Mouse (Mus musculus): Measurements from ENCODE around the gene Olfr1026. TPM values are rescaled to one million over a fixed set of nuclear protein-coding genes. Genes with fewer than 3 reads are reported as not detected.

The Olfr1026 gene
- not detected in 2 replicates for polyA plus RNA-seq (2014; fragmentation: Nextera tagmentation; extraction: Ambion mirVana)

- no peak for DNase-seq
- H3K4me2 ChIP-seq (ENCODE audit: low read length) = no peak within 1 kb of the TSS
- 91% methylated on average over 3 of the region's 3 CpGs for WGBS
Observed at GRCm38 (mm10) chr2:85921258-85921657, at the start of gene Olfr1026. TSS of gene Olfr1026 (plus strand) at chr2:85921558.

DNA sequence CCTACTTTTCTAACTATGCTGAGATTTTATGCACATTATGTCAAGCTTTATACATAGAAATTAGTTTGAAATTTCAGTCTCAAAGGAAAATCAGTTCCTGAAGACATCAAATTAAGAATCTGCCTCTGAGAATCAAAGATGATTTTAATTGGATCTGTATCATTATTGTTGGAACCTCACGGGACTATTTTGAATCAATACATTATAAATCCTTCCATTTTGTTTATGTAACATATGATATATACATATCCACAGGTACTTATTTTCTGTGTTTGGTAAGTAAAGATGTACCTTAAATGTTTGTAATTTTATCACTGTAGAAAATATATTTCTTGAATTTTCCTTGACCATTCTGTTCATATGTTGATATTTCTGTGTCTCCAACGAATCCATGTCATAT, 36.0 kb upstream of the Olfr1026 start, which contains the start of gene Olfr1023:
Gene Olfr1023, plus strand, starts transcription at position 301 of the 400 bp plus-strand sequence.
- Histone ChIP-seq H3K27me3 (ENCODE audit: control insufficient read depth, insufficient read depth, low read length) (no peaks in the 10 kb centered on the region), H3K9me3 (ENCODE audit: control insufficient read depth, low read length) (no peaks in the 10 kb centered on the region), H3K4me1 (ENCODE audit: control insufficient read depth, insufficient read depth, low read length) (no peaks in the 10 kb centered on the region), H3K9ac (replicated peaks; ENCODE audit: low read length) (no peak within 1 kb of the TSS), H3K4me2 (ENCODE audit: low read length) (no peak within 1 kb of the TSS), H3K27ac (replicated peaks; ENCODE audit: low read depth, low read length) (no peak within 1 kb of the TSS), H3K4me3 (replicated peaks; ENCODE audit: low read depth, low read length) (no peak within 1 kb of the TSS), H3K36me3 (ENCODE audit: control insufficient read depth, insufficient read depth, low read length) (no peaks in the 10 kb centered on the region)
- WGBS = 80% methylated on average over 2 of the region's 2 CpGs
- DNase-seq (no peak), ATAC-seq (ENCODE audit: low FRiP score, low TSS enrichment) (no peak)

More at GRCm38 (mm10) chr2:85921258-85921657, at the start of gene Olfr1026:
- Histone ChIP-seq H3K27me3 (ENCODE audit: control insufficient read depth, insufficient read depth, low read length) (no peaks in the 10 kb centered on the region), H3K36me3 (ENCODE audit: control insufficient read depth, insufficient read depth, low read length) (no peaks in the 10 kb centered on the region), H3K27ac (replicated peaks; ENCODE audit: low read depth, low read length) (no peak within 1 kb of the TSS), H3K4me3 (replicated peaks; ENCODE audit: low read depth, low read length) (no peak within 1 kb of the TSS), H3K4me1 (ENCODE audit: control insufficient read depth, insufficient read depth, low read length) (no peaks in the 10 kb centered on the region), H3K9me3 (ENCODE audit: control insufficient read depth, low read length) (no peaks in the 10 kb centered on the region), H3K9ac (replicated peaks; ENCODE audit: low read length) (no peak within 1 kb of the TSS)
- no peak for ATAC-seq (ENCODE audit: low FRiP score, low TSS enrichment)

DNA sequence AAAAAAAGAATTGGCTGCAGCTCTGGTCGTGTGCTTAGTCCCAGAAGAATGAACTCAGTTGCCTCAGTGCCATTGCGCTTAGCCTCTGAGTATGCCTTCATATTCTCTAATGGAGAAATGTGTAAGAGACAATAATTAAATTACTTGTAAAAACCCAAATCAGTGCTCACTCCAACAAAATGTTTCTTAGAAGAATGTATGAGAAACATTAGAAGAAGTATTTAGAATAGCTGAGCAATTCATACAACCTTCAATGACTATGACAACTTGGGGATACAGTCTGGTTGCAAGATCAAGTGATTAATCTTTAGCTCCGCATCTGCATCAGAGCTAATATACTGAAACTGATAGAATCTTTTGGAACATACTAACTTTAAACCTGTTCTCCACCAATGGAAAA, 16.4 kb upstream of the Olfr1026 start, which contains the start of gene Olfr1024:
Gene Olfr1024, minus strand, starts transcription at position 101 of the 400 bp plus-strand sequence.
- WGBS = 86% methylated on average over 3 of the region's 3 CpGs
- ATAC-seq (ENCODE audit: low FRiP score, low TSS enrichment) = no peak
- no peak within 1 kb of the TSS for H3K9ac ChIP-seq (replicated peaks; ENCODE audit: low read length)
- H3K4me2 ChIP-seq (ENCODE audit: low read length) = no peak within 1 kb of the TSS
- DNase-seq = no peak
- no peak within 1 kb of the TSS for H3K4me3 ChIP-seq (replicated peaks; ENCODE audit: low read depth, low read length)
- H3K27me3 ChIP-seq (ENCODE audit: control insufficient read depth, insufficient read depth, low read length) = no peaks in the 10 kb centered on the region
- no peaks in the 10 kb centered on the region for H3K36me3 ChIP-seq (ENCODE audit: control insufficient read depth, insufficient read depth, low read length)
- no peak within 1 kb of the TSS for H3K27ac ChIP-seq (replicated peaks; ENCODE audit: low read depth, low read length)
- H3K9me3 ChIP-seq (ENCODE audit: control insufficient read depth, low read length) = peaks cover 3% of the 10 kb centered on the region; the same call in 1 of the 2 replicates
- no peaks in the 10 kb centered on the region for H3K4me1 ChIP-seq (ENCODE audit: control insufficient read depth, insufficient read depth, low read length)

GRCm38 (mm10) chr2:85913197-85913596, 8.2 kb upstream of the Olfr1026 start:
- Histone ChIP-seq H3K36me3 (ENCODE audit: control insufficient read depth, insufficient read depth, low read length) (no peaks in the 10 kb centered on the region), H3K4me3 (replicated peaks; ENCODE audit: low read depth, low read length) (no peak overlapping the region), H3K4me1 (ENCODE audit: control insufficient read depth, insufficient read depth, low read length) (no peaks in the 10 kb centered on the region), H3K9ac (replicated peaks; ENCODE audit: low read length) (no peak overlapping the region), H3K27ac (replicated peaks; ENCODE audit: low read depth, low read length) (no peak overlapping the region), H3K4me2 (ENCODE audit: low read length) (no peak overlapping the region), H3K27me3 (ENCODE audit: control insufficient read depth, insufficient read depth, low read length) (no peaks in the 10 kb centered on the region), H3K9me3 (ENCODE audit: control insufficient read depth, low read length) (no peaks in the 10 kb centered on the region)
- no peak for ATAC-seq (ENCODE audit: low FRiP score, low TSS enrichment)
- no peak for DNase-seq

DNA sequence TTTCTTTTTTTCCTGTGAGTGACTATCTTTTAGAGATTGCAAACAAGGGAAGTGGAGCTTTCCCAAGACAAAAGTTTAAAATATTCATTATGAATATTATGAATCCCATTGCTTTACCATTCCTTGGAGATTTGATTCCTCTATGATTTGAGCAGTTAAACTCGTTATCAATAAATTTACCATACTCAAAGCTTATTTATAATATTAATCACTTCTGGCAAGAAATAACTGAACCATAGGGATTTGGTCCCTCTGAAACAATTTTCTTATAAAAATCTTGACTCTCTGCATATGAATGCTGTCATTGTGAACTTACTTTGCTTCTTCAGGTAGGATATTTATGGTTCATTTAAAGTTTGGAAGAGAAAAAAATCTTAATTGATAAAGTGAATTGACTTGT, 6.5 kb upstream of the Olfr1026 start, which contains the start of gene Olfr1025-ps1:
Gene Olfr1025-ps1, plus strand, starts transcription at position 301 of the 400 bp plus-strand sequence.
- Histone ChIP-seq H3K36me3 (ENCODE audit: control insufficient read depth, insufficient read depth, low read length) (no peaks in the 10 kb centered on the region), H3K9me3 (ENCODE audit: control insufficient read depth, low read length) (no peaks in the 10 kb centered on the region), H3K4me1 (ENCODE audit: control insufficient read depth, insufficient read depth, low read length) (no peaks in the 10 kb centered on the region), H3K27me3 (ENCODE audit: control insufficient read depth, insufficient read depth, low read length) (no peaks in the 10 kb centered on the region), H3K4me2 (ENCODE audit: low read length) (no peak within 1 kb of the TSS), H3K9ac (replicated peaks; ENCODE audit: low read length) (no peak within 1 kb of the TSS), H3K4me3 (replicated peaks; ENCODE audit: low read depth, low read length) (no peak within 1 kb of the TSS), H3K27ac (replicated peaks; ENCODE audit: low read depth, low read length) (no peak within 1 kb of the TSS)
- WGBS = 61% methylated on average over 1 of the region's 1 CpGs
- no peak for DNase-seq
- ATAC-seq (ENCODE audit: low FRiP score, low TSS enrichment) = no peak

GRCm38 (mm10) chr2:85950137-85950536, 28.8 kb downstream of the Olfr1026 start, which contains the start of gene Olfr1028:
TSS of gene Olfr1028 (plus strand) at chr2:85950437.
- no peak for ATAC-seq (ENCODE audit: low FRiP score, low TSS enrichment)
- DNase-seq = no peak
- no peaks in the 10 kb centered on the region for H3K9me3 ChIP-seq (ENCODE audit: control insufficient read depth, low read length)
- H3K36me3 ChIP-seq (ENCODE audit: control insufficient read depth, insufficient read depth, low read length) = no peaks in the 10 kb centered on the region
- H3K4me3 ChIP-seq (replicated peaks; ENCODE audit: low read depth, low read length) = no peak within 1 kb of the TSS
- H3K9ac ChIP-seq (replicated peaks; ENCODE audit: low read length) = no peak within 1 kb of the TSS
- H3K27me3 ChIP-seq (ENCODE audit: control insufficient read depth, insufficient read depth, low read length) = no peaks in the 10 kb centered on the region
- no peak within 1 kb of the TSS for H3K4me2 ChIP-seq (ENCODE audit: low read length)
- no peaks in the 10 kb centered on the region for H3K4me1 ChIP-seq (ENCODE audit: control insufficient read depth, insufficient read depth, low read length)
- H3K27ac ChIP-seq (replicated peaks; ENCODE audit: low read depth, low read length) = no peak within 1 kb of the TSS
- 80% methylated on average over 1 of the region's 1 CpGs for WGBS

DNA sequence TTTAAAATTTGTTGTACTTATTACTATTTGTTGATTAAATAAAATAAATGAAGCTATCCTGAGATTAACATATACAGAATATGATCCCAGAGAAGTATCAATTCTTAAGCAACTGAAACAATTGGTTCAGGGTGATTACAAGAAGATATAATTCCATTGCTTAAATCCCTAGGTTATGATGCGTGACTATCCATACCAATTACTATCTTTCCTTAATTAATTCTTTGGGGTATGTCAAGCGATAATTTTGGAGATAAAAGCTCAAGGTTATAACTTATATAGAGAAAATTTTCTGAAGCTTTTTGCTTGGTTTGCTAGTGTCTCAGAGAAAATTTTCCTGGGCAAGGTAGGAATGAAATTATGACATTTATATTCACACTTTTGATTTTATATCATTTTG, 52.2 kb downstream of the Olfr1026 start, which contains the start of gene Olfr1029:
Gene Olfr1029, plus strand, starts transcription at position 301 of the 400 bp plus-strand sequence.
- WGBS = 88% methylated on average over 2 of the region's 2 CpGs
- H3K4me2 ChIP-seq (ENCODE audit: low read length) = no peak within 1 kb of the TSS
- no peak within 1 kb of the TSS for H3K27ac ChIP-seq (replicated peaks; ENCODE audit: low read depth, low read length)
- H3K9me3 ChIP-seq (ENCODE audit: control insufficient read depth, low read length) = no peaks in the 10 kb centered on the region
- DNase-seq (no peak), ATAC-seq (ENCODE audit: low FRiP score, low TSS enrichment) (no peak)
- H3K4me3 ChIP-seq (replicated peaks; ENCODE audit: low read depth, low read length) = no peak within 1 kb of the TSS
- no peaks in the 10 kb centered on the region for H3K27me3 ChIP-seq (ENCODE audit: control insufficient read depth, insufficient read depth, low read length)
- no peak within 1 kb of the TSS for H3K9ac ChIP-seq (replicated peaks; ENCODE audit: low read length)
- no peaks in the 10 kb centered on the region for H3K4me1 ChIP-seq (ENCODE audit: control insufficient read depth, insufficient read depth, low read length)
- no peaks in the 10 kb centered on the region for H3K36me3 ChIP-seq (ENCODE audit: control insufficient read depth, insufficient read depth, low read length)

Other genes starting within 250 kb of the Olfr1026 start
- not detected in 2 replicates for gene Olfr1006, start 242.8 kb upstream of the Olfr1026 start, polyA plus RNA-seq (2014; fragmentation: Nextera tagmentation; extraction: Ambion mirVana)
- gene Olfr1008, start 232.1 kb upstream of the Olfr1026 start, polyA plus RNA-seq (2014; fragmentation: Nextera tagmentation; extraction: Ambion mirVana) = not detected in 2 replicates
- not detected in 2 replicates for gene Olfr1009, start 206.1 kb upstream of the Olfr1026 start, polyA plus RNA-seq (2014; fragmentation: Nextera tagmentation; extraction: Ambion mirVana)
- gene Olfr1012, start 158.8 kb upstream of the Olfr1026 start, polyA plus RNA-seq (2014; fragmentation: Nextera tagmentation; extraction: Ambion mirVana) = not detected in 2 replicates
- not detected in 2 replicates for gene Olfr1013, start 154.5 kb upstream of the Olfr1026 start, polyA plus RNA-seq (2014; fragmentation: Nextera tagmentation; extraction: Ambion mirVana)
- not detected in 2 replicates for gene Olfr1014, start 148.8 kb upstream of the Olfr1026 start, polyA plus RNA-seq (2014; fragmentation: Nextera tagmentation; extraction: Ambion mirVana)
- not detected in 2 replicates for gene Olfr1015, start 139.5 kb upstream of the Olfr1026 start, polyA plus RNA-seq (2014; fragmentation: Nextera tagmentation; extraction: Ambion mirVana)
- not detected in 2 replicates for gene Olfr1016, start 119.0 kb upstream of the Olfr1026 start, polyA plus RNA-seq (2014; fragmentation: Nextera tagmentation; extraction: Ambion mirVana)
- not detected in 2 replicates for gene Olfr1018, start 103.1 kb upstream of the Olfr1026 start, polyA plus RNA-seq (2014; fragmentation: Nextera tagmentation; extraction: Ambion mirVana)
- not detected in 2 replicates for gene Olfr1019, start 76.1 kb upstream of the Olfr1026 start, polyA plus RNA-seq (2014; fragmentation: Nextera tagmentation; extraction: Ambion mirVana)
- not detected in 2 replicates for gene Olfr1020, start 74.5 kb upstream of the Olfr1026 start, polyA plus RNA-seq (2014; fragmentation: Nextera tagmentation; extraction: Ambion mirVana)
- gene Olfr1022, start 53.0 kb upstream of the Olfr1026 start, polyA plus RNA-seq (2014; fragmentation: Nextera tagmentation; extraction: Ambion mirVana) = not detected in 2 replicates
- gene Olfr1023, start 35.9 kb upstream of the Olfr1026 start, polyA plus RNA-seq (2014; fragmentation: Nextera tagmentation; extraction: Ambion mirVana) = not detected in 2 replicates
- gene Olfr1024, start 16.5 kb upstream of the Olfr1026 start, polyA plus RNA-seq (2014; fragmentation: Nextera tagmentation; extraction: Ambion mirVana) = not detected in 2 replicates
- gene Olfr1025-ps1, start 6.4 kb upstream of the Olfr1026 start, polyA plus RNA-seq (2014; fragmentation: Nextera tagmentation; extraction: Ambion mirVana) = not detected in 2 replicates
- gene Olfr1028, start 28.9 kb downstream of the Olfr1026 start, polyA plus RNA-seq (2014; fragmentation: Nextera tagmentation; extraction: Ambion mirVana) = not detected in 2 replicates
- gene Olfr1029, start 52.3 kb downstream of the Olfr1026 start, polyA plus RNA-seq (2014; fragmentation: Nextera tagmentation; extraction: Ambion mirVana) = not detected in 2 replicates
- not detected in 2 replicates for gene Olfr1030, start 57.7 kb downstream of the Olfr1026 start, polyA plus RNA-seq (2014; fragmentation: Nextera tagmentation; extraction: Ambion mirVana)
- gene Olfr1031, start 68.7 kb downstream of the Olfr1026 start, polyA plus RNA-seq (2014; fragmentation: Nextera tagmentation; extraction: Ambion mirVana) = not detected in 2 replicates
- not detected in 2 replicates for gene Olfr1032, start 84.0 kb downstream of the Olfr1026 start, polyA plus RNA-seq (2014; fragmentation: Nextera tagmentation; extraction: Ambion mirVana)
- gene Olfr1033, start 99.1 kb downstream of the Olfr1026 start, polyA plus RNA-seq (2014; fragmentation: Nextera tagmentation; extraction: Ambion mirVana) = 0.63 TPM in 1 of 2 replicates, not detected in the other
- gene Olfr1034, start 124.3 kb downstream of the Olfr1026 start, polyA plus RNA-seq (2014; fragmentation: Nextera tagmentation; extraction: Ambion mirVana) = not detected in 2 replicates
- not detected in 2 replicates for gene Olfr1036, start 152.4 kb downstream of the Olfr1026 start, polyA plus RNA-seq (2014; fragmentation: Nextera tagmentation; extraction: Ambion mirVana)
- gene Olfr1037, start 165.8 kb downstream of the Olfr1026 start, polyA plus RNA-seq (2014; fragmentation: Nextera tagmentation; extraction: Ambion mirVana) = not detected in 2 replicates
- not detected in 2 replicates for gene Olfr1039, start 214.4 kb downstream of the Olfr1026 start, polyA plus RNA-seq (2014; fragmentation: Nextera tagmentation; extraction: Ambion mirVana)
- gene Olfr1040, start 225.2 kb downstream of the Olfr1026 start, polyA plus RNA-seq (2014; fragmentation: Nextera tagmentation; extraction: Ambion mirVana) = not detected in 2 replicates
- gene Olfr1042, start 240.3 kb downstream of the Olfr1026 start, polyA plus RNA-seq (2014; fragmentation: Nextera tagmentation; extraction: Ambion mirVana) = not detected in 2 replicates
- not detected in 2 replicates for gene Olfr1043, start 246.0 kb downstream of the Olfr1026 start, polyA plus RNA-seq (2014; fragmentation: Nextera tagmentation; extraction: Ambion mirVana)